Mouse (Mus musculus) frontal cortex, adult (tissue): ENCODE measurements around the gene Mapkapk3.
A peak's percentile ranks its signal among the peaks of the same experiment; 100 is the strongest.
"Not testable (repeated sequence)": the region's sequence is repeated elsewhere in the genome, so short reads cannot be mapped to it uniquely, and the experiment has no call there.

Experiments
- ATAC-seq: cut with Nextera tagmentation; 2 replicates; pipeline ENCODE4 v1.9.2; 2017; ENCODE audit warnings: mild to moderate bottlenecking, moderate library complexity, mixed read lengths; ENCODE audit not compliant: low TSS enrichment

Gene Mapkapk3

DNA sequence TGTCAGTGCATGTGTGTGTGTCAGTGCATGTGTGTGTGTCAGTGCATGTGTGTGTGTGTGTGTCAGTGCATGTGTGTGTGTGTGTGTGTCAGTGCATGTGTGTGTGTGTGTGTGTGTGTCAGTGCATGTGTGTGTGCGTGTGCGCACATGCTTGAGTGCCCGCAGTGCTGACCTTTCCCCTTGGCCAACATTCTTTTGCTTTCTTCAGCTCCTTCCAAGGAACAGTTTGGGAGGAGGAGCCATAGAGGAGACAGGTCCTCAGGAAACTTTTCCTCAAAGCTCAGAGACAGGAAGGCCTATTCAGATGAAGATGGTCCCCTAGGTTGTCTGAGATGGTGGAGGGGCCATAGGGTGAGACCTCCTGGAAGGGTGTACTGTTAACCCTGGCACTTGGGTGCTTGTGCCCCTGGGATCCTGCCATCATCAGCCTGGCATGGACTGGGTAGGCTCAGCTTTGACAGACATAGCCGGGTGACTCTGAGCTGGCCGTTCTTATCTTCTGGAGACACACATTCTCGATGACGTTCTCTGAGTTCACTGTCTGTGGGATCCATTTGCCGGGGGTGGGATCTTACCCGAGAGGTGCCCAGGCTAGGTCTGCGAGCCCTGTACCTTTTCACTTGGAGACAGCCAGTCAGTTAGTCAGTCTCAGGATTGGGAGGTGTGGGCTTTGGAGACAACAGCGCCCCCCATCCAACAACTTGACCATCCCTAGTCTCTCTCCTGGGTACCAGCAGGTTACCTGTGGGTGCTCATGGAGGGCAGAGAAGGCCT, 17.6 kb upstream of the Mapkapk3 start:
- no peak for ATAC-seq

DNA sequence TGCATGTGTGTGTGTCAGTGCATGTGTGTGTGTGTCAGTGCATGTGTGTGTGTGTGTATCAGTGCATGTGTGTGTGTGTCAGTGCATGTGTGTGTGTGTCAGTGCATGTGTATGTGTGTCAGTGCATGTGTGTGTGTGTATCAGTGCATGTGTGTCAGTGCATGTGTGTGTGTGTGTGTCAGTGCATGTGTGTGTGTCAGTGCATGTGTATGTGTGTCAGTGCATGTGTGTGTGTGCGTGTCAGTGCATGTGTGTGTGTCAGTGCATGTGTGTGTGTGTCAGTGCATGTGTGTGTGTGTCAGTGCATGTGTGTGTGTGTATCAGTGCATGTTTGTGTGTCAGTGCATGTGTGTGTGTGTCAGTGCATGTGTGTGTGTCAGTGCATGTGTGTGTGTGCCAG, 17.0 kb upstream of the Mapkapk3 start:
- not testable (repeated sequence) for ATAC-seq

DNA sequence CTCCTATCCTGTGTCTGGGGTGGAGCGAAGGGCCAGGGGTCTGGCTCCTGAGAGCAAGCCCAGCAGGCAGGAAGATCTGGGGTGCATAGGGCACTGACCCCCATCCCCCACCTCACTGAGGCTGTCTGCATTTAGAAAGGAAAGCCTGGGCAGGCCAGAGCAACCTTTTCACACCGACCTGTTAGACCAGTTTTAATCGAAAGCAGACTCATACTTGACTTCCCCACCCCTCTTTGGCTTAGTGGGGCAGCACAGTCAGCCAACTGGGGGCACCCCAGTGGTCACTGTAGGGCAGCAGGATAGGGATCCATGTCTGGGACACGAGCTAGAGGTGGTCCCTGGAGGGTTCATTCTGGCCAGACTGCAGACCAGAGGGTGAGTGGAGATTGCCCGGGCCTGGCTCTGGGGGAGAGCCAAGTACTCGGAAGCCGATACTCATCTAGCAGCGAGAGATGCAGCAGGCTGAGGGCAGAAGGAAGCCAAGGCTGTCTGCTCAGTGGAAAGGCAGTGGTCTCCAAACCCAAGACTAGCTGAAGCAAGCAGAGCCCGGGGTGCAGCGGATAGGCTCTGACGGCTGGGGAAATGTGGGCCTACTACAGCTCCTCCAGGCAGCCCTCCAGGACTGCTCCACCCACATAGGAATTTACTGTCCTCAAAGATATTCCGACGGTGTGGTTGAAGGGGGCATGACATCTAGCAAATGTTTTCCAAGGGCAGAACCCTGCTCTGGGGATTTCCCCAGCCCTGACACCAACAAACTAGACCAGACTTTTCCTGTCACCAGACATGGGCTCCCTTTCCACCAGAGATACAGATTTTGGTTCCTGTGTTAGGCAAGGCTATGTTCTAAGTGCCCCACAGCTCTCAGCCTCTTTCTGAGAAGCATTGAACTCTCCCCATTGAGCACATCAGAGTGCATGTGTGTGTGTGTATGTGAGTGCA, 16.2 kb upstream of the Mapkapk3 start:
- no peak for ATAC-seq

DNA sequence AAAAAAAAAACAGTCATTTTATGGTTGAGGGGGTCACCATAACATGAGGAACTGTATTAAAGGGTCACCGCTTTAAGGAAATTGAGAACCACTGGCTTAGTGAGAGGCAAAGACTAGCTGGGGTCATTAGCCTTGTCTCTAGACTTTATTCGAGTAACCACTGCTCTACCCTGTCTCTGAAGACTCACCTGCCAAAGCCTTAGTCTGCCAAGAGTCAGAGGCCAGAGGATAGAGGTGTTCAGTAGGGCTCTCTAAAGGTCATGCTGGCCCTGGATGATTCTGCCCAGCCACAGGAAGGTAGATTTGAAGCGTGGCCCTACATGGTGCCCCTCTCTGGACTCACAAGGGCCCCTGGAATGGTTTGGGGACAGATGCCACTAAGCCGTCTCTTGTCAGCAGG, 15.3 kb upstream of the Mapkapk3 start:
- ATAC-seq: no peak

DNA sequence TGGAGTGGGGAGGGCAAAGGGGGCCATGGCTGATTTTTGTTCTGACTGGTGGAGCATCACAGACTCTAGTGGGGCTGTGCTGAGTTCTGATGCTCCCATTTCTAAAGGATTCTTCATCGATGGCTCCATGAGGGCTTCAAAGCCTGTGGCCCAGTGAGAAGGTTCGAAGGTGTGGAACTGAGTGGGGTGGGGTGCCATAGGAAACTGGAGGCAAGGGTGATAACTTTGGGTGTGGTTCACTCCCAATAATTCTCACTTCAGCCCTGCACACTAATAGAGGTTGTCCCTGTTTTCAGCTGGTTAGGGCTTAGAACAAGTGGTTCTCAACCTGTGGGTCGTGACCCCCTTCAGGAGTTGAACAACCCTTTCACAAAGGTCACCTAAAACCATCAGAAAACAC, 14.7 kb upstream of the Mapkapk3 start:
- no peak for ATAC-seq

DNA sequence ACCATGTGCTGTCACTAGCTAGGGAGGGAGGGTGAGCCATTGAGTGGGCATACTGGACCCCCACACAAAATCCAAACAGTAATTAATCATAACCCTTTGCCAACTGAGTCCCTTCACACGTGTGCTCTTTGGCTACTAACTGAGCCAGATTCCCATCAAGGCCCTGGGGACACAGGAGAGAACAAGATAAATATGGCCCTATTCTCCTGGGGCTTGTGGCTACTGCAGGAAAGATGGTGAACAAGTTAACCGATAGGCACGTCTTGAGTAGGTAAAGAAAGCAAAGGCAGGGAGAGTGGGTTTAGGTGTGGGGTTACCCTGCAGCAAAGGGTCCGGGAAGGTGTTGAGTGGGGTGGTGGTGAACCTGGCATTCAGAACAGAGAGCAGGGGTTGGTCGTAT, 14.2 kb upstream of the Mapkapk3 start:
- no peak for ATAC-seq

- peak; percentile 27; the same call in 1 of the 2 replicates for ATAC-seq
Observed at GRCm38 (mm10) chr9:107303121-107303820, 13.6 kb upstream of the Mapkapk3 start.

GRCm38 (mm10) chr9:107302592-107302991, 12.9 kb upstream of the Mapkapk3 start:
- no peak for ATAC-seq

DNA sequence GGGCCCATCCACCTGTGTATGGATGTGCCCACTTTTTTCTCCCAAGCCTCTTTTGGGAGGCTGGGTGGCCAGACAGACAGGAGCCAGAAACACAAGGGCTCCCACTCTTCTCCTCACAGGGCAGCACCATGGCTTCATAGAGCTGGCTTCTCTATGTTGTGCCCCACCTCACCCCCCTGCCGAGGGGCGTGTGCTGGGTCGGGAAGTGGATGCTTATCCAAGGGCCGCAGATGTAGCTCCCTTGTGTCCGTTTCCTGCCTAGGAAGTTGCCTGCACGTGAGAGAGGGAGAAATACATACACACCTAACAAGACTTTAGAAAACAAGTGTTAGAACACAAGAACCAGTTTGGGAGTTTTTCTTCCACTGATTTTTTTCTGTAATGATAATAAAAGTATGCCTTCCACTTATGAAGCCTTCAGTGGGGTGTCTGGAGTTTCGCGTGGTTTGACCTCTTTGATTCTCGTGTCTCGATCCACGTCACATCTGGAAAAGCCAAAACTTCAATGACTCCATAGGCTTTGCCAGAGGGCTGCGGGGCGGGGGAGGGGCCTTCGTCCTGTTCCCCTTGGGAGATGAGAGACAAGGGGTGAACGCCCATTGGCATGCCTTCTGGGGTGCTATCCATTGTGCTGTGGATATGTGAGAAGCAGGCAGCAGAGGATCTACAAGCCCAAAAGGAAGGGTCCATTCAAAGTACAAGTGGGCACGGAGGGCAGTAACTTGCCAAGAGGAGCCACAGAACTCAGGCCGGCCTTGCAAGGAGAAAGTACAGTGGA, 12.1 kb upstream of the Mapkapk3 start:
- no peak for ATAC-seq

GRCm38 (mm10) chr9:107300224-107300973, 10.7 kb upstream of the Mapkapk3 start:
- ATAC-seq: no peak

- ATAC-seq: no peak
Observed at GRCm38 (mm10) chr9:107299783-107300182, 10.1 kb upstream of the Mapkapk3 start.

- ATAC-seq: no peak
Observed at GRCm38 (mm10) chr9:107298876-107299275, 9.2 kb upstream of the Mapkapk3 start.

DNA sequence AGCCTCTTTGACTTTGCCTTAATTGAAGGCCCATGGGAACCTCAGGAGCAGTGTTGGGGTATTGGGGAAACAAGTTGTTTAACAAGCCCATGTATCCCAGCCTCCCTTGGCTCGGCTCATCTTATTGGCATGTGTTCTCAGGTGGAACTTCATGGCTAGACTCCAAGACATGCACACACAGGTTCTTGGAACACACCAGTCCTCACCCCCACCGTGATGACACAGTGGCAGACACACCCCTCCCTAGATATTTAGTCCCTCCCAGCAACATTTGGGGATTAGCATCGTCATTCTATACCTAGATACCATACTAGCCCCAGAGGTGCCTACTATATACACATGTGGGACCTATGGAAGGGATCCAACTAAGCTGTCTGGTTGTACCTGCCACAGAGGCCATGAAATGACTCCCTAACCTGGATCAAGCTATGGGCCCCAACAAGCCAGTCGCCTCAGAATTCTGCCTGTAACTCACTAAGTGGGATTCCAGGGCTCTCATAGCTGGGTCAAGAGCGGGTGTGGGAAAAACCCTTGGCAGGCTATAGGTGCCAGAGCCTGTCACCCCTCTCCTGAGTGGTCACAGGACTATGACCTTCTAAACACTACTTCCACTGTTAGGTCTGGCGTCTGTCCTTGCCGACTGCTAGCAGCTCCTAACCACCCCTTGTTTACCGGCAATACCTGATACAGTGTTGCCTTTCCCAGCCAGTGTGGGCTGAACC, 8.5 kb upstream of the Mapkapk3 start:
- ATAC-seq: no peak

DNA sequence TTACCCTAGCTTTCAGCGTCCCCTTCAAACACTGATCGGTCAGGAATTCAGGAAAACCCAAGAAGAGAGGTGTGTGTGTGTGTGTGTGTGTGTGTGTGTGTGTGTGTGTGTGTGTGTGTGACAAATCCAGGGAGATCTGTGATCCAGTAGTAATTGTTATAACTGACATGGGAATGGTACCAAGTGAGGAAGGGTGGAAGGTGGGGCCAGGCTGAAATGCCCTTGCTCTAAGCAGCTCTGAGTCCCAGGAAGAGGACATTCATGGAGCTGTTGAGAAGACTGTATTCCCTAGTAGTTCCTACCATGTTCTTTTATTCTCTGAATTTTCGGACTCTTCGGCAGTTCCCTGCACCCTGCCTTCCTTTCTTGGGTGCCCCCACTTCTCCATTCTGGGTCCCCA, 8.0 kb upstream of the Mapkapk3 start:
- no peak for ATAC-seq

DNA sequence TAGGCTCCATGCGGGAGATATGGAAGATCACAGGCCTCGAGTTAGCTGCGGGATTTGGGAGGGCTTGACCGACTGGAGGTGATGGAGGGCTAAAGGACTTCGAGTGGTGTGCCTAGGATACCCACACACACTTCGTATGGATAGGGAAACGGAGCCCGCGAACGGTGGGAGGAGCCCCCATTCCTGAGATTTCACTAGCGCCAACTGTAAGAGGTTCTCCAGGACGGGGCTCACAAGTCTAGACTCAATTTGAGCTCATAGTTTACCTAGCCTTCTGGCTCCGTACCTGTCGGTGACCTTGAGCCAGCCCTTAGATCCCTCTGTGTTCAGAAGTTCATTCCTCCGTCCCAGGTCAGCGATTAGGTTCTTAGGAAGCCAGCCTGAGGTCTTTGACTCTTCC, 7.4 kb upstream of the Mapkapk3 start:
- peak; percentile 18; the same call in 1 of the 2 replicates for ATAC-seq

DNA sequence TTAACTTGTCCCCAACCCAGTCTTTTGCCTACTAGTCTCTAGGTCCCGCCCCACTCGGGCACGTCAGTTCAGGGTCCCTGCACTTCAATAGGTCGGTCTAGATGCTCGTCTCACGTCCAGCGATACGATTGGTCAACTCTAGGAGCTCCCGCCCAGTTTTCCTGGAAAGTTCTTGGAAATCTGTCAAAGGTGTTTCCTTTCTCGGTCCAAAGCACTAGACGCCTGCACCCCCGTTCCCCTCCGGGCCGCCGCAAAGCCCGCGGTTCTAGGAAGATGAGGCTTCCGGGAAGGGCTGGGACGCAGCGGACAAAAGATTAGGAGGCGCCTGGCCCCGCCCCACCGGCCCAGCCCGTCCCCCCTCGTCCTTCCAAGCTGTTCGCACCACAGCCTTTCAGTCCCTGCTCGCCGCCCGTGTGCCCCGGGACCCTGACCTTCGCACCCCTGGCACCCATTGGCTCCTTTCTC, 6.9 kb upstream of the Mapkapk3 start:
- peak; percentile 97 for ATAC-seq

DNA sequence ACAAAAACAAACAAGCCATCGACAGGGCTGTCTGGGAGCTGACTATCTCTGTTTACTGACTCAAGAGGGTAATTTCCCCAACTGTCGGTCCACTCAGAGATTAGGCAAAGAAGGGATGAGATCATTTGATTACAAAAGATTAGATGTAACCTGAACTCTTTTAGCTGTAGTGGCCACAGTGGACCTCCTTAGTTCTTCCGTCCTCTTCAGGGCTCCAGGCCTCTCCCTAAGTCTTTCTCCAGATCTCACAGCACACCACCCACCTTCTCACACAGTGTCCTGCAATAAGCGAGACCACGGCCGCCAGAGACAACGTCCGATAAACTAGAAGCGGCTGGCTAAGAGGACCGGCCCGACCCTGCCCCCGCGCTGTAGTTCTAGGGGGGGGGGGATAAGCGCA, 6.4 kb upstream of the Mapkapk3 start:
- peak; percentile 7; the same call in 1 of the 2 replicates for ATAC-seq

DNA sequence AAGGTAGTCTGAATTCAATTTTAAA, 6.2 kb upstream of the Mapkapk3 start, which contains the start of gene Cish:
Gene Cish, plus strand, starts transcription at position 11 of the 25 bp plus-strand sequence.
- no peak for ATAC-seq

- no peak for ATAC-seq
Observed at GRCm38 (mm10) chr9:107295616-107296015, 5.9 kb upstream of the Mapkapk3 start.

GRCm38 (mm10) chr9:107294249-107294648, 4.6 kb upstream of the Mapkapk3 start:
- no peak for ATAC-seq

DNA sequence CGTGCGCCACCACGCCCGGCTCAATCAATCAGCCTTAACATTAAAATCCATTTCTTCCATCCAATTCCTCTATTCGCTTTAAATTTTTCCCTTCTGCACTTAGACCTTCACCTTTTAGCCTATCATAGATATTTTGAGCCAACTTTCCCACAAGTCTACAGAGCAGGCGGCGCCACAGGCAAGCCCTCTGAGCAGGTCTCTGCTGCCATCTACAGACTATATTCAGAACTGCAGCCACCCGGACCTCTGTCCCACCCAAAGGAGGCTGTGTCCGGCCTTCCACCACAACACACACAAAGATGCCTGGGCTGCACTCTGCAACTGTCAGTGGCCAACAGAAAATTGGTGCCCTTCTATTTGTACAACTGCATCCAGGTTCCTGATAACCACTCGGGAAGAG, 1.2 kb upstream of the Mapkapk3 start:
- ATAC-seq: peak; percentile 58
